Mouse (Mus musculus) olfactory bulb, adult 2 months (tissue): ENCODE data around the gene Nsl1. TPM values are rescaled to one million over a fixed set of nuclear protein-coding genes. Genes with fewer than 3 reads are reported as not detected.

Source experiments
- H3K27ac ChIP-seq: fragments of 200-500 bp; 2 replicates; pipeline ENCODE4 v1.5.1; 2012; ENCODE audit warnings: low read depth, low read length; ENCODE audit not compliant: insufficient read depth
- H3K4me1 ChIP-seq: fragments of 200-500 bp; 2 replicates; pipeline ENCODE4 v1.6.1; 2012; ENCODE audit warnings: low read length; ENCODE audit not compliant: control insufficient read depth, insufficient read depth
- H3K4me3 ChIP-seq: fragments of 200-500 bp; 2 replicates; pipeline ENCODE4 v1.5.1; 2012; ENCODE audit warnings: mild to moderate bottlenecking, low read depth, low read length, moderate library complexity; ENCODE audit not compliant: insufficient read depth
- CTCF ChIP-seq: fragments of 200-500 bp; IDR thresholded peaks from 2 replicates; pipeline ENCODE4 v1.5.1; 2012; ENCODE audit warnings: low read depth, mild to moderate bottlenecking, low read length, moderate library complexity; ENCODE audit not compliant: insufficient read depth
- POLR2A ChIP-seq: fragments of 200-500 bp; IDR thresholded peaks from 2 replicates; pipeline ENCODE4 v1.6.1; 2012; ENCODE audit warnings: mild to moderate bottlenecking, low read depth, low read length, moderate library complexity; ENCODE audit not compliant: insufficient read depth
- WGBS: fragments of 180-500 bp; shearing (Covaris S2); methylation state at CpG from one replicate; pipeline ENCODE4 v1.1.7; 2018; 5-methylcytosine and 5-hydroxymethylcytosine counted together
- polyA plus RNA-seq: library from polyadenylated mRNA; stranded (reverse); fragments of >200 nt; gene quantifications from 2 replicates; pipeline ENCODE4 v1.2.4, GENCODE M21; 2012; ENCODE audit warnings: low replicate concordance; ENCODE audit not compliant: missing spikeins, insufficient read depth, insufficient read length

The Nsl1 gene
- polyA plus RNA-seq, 1 experiment, result not detected

DNA sequence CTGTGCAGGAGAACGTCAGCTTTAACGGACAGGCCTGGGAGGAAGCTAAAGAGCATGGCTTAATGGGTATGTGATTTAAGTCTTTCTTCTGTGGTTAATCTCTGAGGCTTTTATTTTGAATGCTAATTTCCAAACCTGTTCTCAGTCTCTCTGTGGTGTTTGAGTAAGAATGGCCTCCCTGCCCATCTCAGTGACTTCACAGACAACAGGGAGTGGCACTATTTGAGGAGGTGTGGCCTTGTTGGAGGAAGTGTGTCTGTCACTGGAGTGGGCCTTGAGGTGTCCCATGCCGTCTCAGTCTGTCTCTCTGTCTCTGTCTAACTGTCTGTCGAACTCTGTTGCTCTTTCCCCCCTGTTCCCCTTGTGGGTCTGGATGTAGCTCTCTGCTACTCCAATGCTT lies 2.4 kb downstream of the Nsl1 start:
- no peak overlapping the region for H3K4me3 ChIP-seq
- TF ChIP-seq CTCF (no peak), POLR2A (no peak)
- peaks cover 2% of the 10 kb centered on the region; the same call in 1 of the 2 replicates for H3K4me1 ChIP-seq
- H3K27ac ChIP-seq, result no peak overlapping the region
- WGBS, result 81% methylated on average over 4 of the region's 4 CpGs

DNA sequence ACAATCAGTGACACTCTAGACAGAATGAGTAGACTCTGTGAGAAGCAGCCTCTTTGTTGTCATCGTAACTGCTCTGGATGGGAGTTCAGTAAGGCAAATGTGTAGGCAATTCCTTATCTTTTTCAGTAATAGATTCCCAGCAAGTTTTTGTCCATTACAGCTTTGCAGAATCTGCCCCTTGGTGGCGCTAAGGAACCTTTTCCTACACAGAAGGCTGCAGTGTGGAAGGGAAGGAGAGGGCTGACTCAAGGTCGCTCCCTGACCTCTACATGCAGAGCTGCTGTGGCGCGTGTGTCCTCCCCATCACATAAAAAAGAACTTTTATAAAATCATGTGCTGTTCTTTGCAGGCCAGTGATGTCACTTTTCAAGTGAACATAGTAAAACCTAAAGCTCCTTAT lies 5.6 kb downstream of the Nsl1 start:
- no peak for TF ChIP-seq POLR2A
- TF ChIP-seq CTCF, result no peak
- Histone ChIP-seq H3K4me1 (no peaks in the 10 kb centered on the region), H3K4me3 (no peak overlapping the region), H3K27ac (no peak overlapping the region)
- 78% methylated on average over 5 of the region's 5 CpGs for WGBS

DNA sequence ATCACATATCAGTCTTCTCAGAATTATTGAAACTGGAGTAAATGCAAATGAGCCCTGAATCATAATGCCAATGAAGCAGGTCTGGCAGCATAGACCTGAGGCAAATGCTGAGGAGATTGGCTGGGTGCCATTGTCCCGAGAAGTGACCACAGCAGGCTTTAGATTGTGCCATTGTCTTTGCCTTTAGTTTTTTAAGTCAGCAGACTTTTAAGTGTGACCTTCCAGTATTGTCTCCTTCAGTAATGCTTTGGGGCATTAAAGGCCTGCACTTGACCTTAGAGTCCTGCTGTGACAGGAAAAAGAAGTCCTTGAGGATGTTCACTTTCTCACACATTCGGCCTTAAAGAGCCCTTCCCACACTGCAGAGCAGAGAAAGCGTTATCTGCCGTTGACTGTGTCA lies 7.4 kb downstream of the Nsl1 start:
- whole genome bisulfite sequencing, result 84% methylated on average over 4 of the region's 4 CpGs
- Histone ChIP-seq H3K27ac (no peak overlapping the region), H3K4me1 (no peaks in the 10 kb centered on the region), H3K4me3 (no peak overlapping the region)
- no peak for TF ChIP-seq CTCF
- TF ChIP-seq POLR2A, result no peak

DNA sequence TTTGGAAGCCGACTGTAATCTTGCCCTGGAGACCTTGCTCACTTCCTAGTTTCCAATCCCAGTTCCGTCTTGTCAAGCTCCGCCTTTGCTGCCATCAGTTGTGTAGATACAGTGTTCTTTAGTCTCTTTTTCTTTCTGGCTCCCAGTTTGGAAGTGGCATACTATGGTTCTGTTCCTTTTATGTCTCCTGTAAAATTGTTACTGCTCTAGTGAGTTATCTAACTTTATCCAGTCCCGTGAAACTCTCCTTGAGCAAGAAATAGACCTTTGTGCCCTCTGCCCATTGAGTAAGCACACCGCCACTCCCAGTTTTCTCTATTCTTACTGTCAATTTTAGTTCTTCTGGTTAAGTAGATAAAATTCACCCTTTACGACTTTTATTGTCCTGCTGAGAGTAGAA lies 8.8 kb downstream of the Nsl1 start:
- WGBS, result 91% methylated on average over 6 of the region's 6 CpGs
- Histone ChIP-seq H3K4me3 (no peak overlapping the region), H3K4me1 (no peaks in the 10 kb centered on the region), H3K27ac (no peak overlapping the region)
- TF ChIP-seq CTCF (no peak), POLR2A (no peak)

DNA sequence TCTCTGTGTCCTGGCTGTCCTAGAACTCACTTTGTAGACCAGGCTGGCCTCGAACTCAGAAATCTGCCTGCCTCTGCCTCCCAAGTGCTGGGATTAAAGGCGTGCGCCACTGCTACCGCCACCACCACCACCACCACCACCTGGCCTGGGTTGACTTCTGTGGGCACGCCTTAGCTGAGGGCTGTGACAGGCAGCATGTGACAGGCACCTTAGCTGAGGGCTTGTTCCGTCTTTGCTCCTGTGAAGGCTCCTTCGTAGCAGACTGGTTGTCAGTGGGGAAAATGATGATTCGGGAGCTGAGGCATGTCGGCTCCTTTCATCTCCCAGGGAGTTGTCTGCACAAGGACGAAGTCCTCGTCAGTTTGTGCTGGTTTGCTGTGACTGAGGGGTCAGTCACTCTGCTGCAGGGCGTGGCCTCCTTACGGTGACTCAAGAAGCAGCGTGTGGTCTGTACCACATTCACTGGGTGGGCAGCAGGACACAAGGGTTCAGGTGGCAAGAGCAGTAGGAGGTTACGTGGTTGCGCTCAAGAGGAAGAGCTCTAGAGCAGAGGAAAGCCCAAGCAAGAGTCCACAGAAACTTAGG lies 9.6 kb downstream of the Nsl1 start:
- no peak overlapping the region for H3K4me3 ChIP-seq
- TF ChIP-seq POLR2A (no peak), CTCF (no peak)
- no peaks in the 10 kb centered on the region for H3K4me1 ChIP-seq
- no peak overlapping the region for H3K27ac ChIP-seq
- WGBS, result 93% methylated on average over 16 of the region's 16 CpGs

DNA sequence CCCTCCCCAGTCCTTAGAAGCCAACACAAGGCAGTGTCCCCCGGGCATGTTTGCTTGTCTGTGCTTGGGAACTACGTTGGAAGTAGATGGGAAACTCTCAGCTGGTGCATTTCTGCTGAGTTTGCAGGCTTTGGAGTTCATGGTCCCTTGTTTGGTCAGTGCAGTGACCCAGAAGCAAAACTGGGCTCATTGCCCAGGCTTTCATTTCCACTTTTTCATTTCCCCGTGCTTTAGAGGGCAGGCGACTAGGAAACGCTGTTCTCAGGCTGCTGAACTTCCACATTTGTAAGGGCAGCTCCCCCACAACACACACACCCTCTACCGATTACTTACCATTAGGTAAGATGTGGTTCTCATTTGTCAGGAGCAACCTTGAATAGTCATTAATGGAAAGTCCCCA lies 10.2 kb downstream of the Nsl1 start:
- WGBS, result 45% methylated on average over 6 of the region's 6 CpGs
- H3K4me1 ChIP-seq, result no peaks in the 10 kb centered on the region

DNA sequence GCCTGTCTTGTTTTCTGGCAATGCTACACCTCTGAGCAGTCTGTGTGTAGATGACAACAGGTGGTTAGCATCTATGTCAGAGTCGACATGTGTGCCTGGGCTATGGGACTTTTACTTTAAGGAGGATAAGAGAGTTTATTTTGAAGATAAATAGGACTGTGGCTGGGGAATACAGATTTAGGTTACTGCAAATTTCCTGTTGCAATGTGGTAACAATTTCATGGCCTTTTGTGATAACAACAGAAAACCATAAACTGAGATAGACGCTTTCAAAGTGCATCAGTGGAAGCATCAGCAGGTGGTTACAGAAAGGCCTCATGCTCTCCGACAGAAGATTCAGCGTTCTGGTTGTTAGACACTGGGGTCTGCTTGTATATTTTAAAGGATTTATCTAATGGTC lies 10.7 kb downstream of the Nsl1 start:
- Histone ChIP-seq H3K4me3 (no peak overlapping the region), H3K27ac (no peak overlapping the region), H3K4me1 (no peaks in the 10 kb centered on the region)
- TF ChIP-seq CTCF (no peak), POLR2A (no peak)
- WGBS, result 93% methylated on average over 4 of the region's 4 CpGs

More for the DNA sequence above, 10.2 kb downstream of the Nsl1 start:
- Histone ChIP-seq H3K4me3 (no peak overlapping the region), H3K27ac (no peak overlapping the region)
- TF ChIP-seq CTCF (no peak), POLR2A (no peak)

DNA sequence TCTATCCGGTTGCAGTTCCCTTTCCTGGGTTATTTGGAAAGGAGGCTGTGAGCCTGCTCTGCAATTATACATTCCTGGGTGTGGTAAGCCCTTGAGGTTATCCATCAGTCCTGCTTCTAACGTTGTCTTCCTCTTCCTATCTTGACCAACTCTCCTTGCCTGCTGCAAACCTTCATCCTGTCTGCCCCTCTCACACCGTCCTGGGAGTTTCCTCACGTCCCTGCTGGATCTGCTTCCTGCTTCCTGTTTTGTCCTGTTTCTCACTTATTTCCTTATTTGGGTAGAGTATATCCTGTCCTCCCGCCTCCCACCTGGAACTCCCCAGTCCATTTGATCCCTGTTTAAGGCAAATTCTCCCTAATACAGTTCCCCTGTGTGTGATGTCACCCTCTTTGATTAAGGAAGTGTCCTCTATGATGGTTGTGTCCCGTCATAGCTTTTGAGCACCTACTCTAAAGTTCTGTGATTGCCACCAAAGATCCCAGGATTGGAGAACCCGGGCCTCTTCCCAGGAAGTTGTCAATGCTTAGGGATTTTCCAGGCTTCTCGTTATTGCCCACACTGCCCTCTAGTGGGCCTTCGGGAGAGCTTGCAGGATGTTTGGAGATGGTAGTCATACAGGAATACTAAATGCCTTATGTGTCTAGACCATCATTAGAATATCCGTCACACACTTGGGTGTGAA lies 12.5 kb downstream of the Nsl1 start:
- Histone ChIP-seq H3K4me1 (no peaks in the 10 kb centered on the region), H3K4me3 (no peak overlapping the region), H3K27ac (no peak overlapping the region)
- WGBS, result 59% methylated on average over 10 of the region's 10 CpGs
- no peak for TF ChIP-seq POLR2A
- TF ChIP-seq CTCF, result 0 out of 2 replicates have a peak, but pooled peaks have one; percentile 27

DNA sequence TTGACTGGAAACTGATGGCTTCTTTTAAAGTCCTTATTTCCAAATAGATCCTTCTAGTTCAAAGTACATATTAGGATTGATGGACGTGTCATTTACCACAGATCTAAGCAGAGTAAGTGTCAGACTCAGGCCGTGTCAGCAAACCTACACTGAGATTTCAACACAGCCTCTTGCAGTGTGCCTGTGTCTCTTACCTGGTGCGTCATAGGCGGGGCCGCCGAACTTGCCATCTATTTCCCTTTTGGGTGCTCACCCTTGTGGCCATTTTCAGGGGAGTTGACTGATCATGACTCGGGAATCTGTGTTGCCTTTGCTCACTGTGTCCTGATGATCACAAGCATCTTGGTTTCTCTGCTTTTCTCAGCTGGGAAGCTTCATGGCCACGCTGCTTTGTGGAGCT lies 20.4 kb downstream of the Nsl1 start:
- Histone ChIP-seq H3K27ac (no peak overlapping the region), H3K4me3 (no peak overlapping the region), H3K4me1 (no peaks in the 10 kb centered on the region)
- 89% methylated on average over 8 of the region's 8 CpGs for WGBS
- TF ChIP-seq CTCF (no peak), POLR2A (no peak)
